Mouse (Mus musculus): ENCODE measurements at regions not wholly inside any gene's neighbourhood (a gene's known extent, or its start where the extent isn't known, plus 50 kb on each side); places are given as distances from the start of the nearest gene placed in this dataset.
A peak's percentile ranks its signal among the peaks of the same experiment; 100 is the strongest.

DNA sequence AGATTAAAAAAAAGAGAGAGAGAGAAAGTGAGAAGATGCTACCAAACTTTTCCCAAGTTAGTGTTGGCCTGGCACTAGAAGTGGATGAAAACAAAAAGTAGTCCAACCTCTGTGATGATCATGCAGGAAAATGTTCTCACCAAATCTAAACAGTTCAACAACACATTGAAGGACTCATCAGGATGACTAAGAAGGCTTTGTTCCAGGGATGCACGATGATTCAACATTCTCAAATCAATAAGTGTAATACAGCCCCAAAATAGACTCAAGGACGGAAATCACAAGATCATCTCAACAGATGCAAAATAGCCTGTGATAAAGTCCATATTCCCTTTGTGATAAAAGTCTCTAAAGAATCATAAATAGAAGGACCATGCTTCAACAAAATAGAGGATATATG is 106.3 kb downstream of the Cysltr2 start:
- intact Hi-C loops (cut with DNase I), result no loop called here
- DNase-seq (ENCODE audit: low spot score), result no peak

GRCm38 (mm10) chr14:72939067-72939393 is 109.9 kb downstream of the Cysltr2 start:
- no peak for DNase-seq (ENCODE audit: low spot score)
- intact Hi-C loops (cut with DNase I), result no loop called here

DNA sequence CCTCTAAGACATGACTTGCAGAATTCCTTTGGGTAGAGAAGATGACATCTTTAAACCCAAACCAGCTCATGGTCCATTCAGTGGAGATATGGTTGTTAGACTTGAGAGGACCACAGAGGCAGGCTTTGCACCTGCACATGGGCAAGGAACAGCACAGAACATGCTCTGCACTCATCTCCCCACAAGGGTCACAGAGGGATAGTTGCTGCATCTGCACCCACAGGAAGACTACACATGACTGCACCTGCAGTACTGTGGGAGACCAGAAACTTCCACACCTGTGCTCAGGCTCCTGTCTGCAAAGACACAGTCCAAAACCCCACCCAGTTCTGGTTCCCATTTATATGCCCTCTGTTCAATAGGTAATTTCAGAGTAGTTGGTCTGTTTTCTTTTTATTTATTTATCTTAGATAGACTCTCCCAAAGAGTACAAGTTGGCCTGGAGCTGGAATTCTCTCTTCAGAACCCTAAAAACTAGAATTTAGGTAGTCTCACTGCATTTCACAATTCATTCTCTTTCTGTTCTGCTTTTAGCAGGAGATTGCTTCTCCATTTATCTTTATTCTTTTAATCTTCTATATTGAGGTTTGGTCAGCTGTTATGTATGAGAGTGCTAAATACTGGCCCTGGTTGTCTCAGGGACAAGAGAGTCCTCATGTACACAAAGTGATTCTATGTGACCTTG is 110.4 kb downstream of the Cysltr2 start:
- DNase-seq (ENCODE audit: low spot score), result no peak
- intact Hi-C loops (cut with DNase I), result no loop called here

GRCm38 (mm10) chr14:72933598-72933997 is 115.3 kb downstream of the Cysltr2 start:
- DNase-seq (ENCODE audit: low spot score), result no peak
- intact Hi-C loops (cut with DNase I), result no loop called here

GRCm38 (mm10) chr14:72932296-72932695 is 116.6 kb downstream of the Cysltr2 start:
- peak; percentile 3 for DNase-seq (ENCODE audit: low spot score)
- intact Hi-C loops (cut with DNase I), result no loop called here

DNA sequence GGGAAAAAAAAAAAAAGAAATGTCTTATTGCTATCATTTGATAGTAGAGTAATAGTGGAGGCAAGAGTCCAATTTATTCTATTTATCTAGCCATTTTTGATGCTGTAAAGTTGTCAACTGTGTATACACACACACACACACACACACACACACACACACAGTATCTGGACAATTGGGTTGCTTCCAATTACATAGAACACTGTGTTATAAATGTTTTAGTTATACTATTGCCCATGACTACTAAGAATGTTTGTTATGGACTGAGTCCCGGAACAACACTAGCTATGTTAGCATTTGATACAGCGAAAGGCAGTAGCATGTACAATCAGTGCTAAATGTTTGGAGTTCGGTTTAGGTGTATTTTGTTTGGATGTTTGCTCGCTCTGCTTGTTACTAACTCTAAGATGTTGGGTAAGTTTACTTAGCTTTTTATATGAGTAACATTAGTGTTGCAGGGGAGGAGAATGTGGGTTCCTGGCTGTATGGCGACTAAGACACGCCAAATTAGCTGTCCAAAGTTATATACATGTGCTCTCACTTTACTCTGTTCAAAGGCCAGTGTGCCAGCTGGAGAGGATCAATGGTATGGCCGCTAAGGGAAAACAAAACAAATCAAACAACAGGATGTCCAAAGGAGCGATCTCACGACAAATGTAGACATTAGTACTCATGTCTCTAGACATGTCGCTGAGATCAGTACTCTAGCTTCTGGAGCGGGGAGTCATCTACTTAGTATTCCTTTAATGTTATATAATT is 147.6 kb downstream of the Cysltr2 start:
- intact Hi-C loops (cut with DNase I), result no loop called here

DNA sequence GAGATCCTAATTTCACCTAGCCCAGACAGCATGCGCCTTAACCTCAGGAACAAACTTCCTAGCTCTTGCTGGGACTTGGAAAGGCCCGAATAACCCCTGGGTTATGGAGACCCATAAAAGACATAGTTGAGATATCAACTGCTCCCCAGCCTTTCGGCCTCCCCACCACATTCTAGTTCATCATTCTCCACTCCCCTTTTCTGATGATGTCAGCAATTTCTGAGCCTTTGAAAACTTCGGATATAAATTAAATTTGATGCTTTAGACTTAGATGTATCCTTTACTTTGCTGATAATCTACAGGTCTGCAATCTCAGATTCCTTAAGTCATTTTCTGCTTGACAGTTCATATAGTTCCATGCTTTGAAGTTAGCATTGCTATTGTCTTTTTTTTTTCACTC is 149.3 kb downstream of the Cysltr2 start:
- no peak for DNase-seq (ENCODE audit: low spot score)
- intact Hi-C loops (cut with DNase I), result no loop called here

More for the DNA sequence above, 147.6 kb downstream of the Cysltr2 start:
- DNase-seq (ENCODE audit: low spot score), result no peak

DNA sequence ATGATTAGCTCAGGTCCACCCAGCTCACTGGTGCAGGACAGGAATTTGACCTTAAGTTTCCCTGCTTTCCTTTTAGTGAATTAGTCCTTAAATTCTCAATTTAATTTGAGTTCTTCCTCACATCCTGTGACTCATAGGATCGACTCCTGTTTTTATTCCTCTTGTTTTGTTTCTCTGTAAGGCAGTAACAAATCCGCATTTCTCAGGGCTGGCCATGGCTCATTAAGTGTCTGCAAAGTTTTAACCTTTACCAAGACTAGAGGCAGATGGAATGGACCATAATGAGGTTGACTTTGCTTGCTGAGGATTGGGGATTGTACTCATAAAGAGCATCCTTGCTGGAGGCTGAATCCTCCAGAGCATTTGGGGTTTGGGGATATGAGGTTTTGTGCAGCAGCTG is 156.6 kb downstream of the Cysltr2 start:
- intact Hi-C loops (cut with DNase I), result no loop called here
- no peak for DNase-seq (ENCODE audit: low spot score)

- intact Hi-C loops (cut with DNase I), result no loop called here
- no peak for DNase-seq (ENCODE audit: low spot score)
Measured at GRCm38 (mm10) chr14:72889663-72890062, 159.3 kb downstream of the Cysltr2 start.

DNA sequence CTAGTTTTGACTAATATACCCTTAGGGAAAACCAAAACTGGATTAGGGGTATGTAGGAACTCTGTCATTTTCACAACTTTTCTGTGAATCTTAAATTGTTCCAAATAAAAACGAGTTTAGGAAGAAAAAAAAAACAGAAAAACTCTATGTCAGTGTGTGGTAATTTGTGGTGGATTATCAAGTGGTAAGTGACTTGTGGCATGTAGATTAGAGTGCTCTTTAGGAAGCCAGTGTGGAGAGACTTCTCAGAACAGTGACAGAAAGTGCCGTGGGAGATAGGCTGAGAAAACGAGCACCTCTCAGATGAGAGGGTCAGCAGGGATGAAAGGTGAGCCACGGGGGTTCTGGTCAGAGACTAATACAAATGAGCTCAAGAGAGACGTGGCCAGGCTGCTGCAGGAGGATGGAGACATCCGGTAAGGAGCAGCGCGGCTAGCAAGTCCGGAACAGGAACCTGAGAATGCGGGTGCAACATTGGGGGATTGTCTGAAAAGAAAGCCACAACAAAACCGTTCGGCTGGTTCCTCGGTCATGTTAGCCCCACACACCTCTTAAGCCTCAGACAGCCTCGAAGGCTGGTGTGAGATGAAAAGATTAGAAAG is 161.3 kb downstream of the Cysltr2 start:
- intact Hi-C loops (cut with DNase I), result no loop called here
- DNase-seq (ENCODE audit: low spot score), result no peak

DNA sequence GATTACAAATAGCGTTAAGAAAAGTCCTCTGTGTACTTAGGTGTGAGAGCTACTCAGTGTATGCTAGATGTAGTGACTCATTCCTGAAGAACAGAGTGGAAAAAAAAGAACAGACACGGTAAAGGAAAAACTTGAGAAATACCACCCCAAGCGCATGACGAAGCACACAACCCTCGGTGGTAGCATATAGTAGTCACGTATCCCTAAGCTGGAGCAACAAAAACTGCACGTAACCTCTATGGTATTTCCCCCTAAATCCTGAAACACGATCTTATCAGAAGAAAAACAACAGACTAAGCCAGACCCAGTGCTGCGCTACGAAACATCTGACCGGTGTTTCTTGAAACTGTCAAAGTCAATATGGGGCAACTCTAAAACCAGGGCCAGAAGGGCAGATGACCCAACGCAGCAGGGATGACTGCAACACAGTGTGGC is 162.0 kb downstream of the Cysltr2 start:
- intact Hi-C loops (cut with DNase I), result no loop called here
- no peak for DNase-seq (ENCODE audit: low spot score)

DNA sequence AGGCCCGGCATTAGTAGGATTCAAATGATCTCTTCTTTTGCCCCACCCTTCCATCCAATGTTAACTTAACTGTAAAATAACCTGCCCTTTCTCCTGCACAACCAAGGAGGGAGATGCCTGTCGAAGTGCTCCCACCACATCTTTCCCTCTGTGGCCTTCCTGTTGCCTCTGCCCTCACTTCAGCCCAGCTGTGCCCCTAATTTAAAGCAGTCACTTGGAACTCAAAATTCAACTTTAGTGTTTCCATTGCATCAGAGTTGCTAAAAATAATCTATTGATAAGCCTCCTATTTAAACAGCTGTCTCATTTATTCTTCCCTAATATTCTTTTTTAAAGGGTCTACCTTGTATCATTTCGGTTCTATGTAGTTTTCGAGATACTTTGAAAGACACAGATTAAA is 163.1 kb downstream of the Cysltr2 start:
- no peak for DNase-seq (ENCODE audit: low spot score)
- intact Hi-C loops (cut with DNase I), result no loop called here

DNA sequence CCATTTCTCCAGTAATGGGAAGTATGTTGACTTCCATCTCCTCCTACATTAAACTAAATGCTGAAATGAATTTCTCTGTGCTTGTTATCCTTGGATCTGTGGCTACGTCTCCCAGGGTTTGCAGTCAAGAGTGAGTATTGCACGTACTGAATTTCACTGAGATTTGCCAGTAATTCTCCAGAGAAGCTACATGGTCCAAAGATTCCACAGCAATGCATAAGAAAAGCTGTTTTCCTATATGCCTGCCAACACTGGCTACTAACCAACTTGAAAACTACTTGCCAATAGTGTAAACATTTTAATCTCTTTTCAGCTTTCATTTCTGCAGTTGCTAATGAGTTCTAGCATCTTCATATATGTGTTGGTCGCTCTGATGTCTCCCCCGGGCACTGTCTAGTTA is 164.4 kb downstream of the Cysltr2 start:
- no peak for DNase-seq (ENCODE audit: low spot score)
- intact Hi-C loops (cut with DNase I), result no loop called here

GRCm38 (mm10) chr14:72877132-72877531 is 167.3 kb upstream of the Fndc3a start:
- DNase-seq (ENCODE audit: low spot score), result no peak
- intact Hi-C loops (cut with DNase I), result no loop called here

DNA sequence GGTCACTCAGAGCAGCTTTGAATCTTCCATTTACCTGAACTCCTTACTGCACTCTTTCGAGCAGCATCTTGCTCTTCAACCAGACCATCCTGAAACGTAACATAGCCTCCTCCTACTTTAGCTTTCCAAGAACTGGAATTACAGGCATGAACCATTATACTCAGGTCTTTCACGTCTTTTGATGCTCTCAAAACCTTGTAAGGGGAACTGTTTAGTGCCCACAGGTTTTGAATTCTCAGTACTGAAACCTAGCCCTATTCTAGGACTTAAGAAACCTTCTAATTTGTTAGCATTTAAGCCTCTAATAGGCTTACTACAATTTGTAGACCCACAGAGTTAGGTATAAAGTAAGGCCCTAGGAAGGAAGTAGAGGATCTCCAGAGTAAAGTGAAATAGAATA is 163.7 kb upstream of the Fndc3a start:
- intact Hi-C loops (cut with DNase I), result no loop called here
- no peak for DNase-seq (ENCODE audit: low spot score)

GRCm38 (mm10) chr14:72869188-72869749 is 159.5 kb upstream of the Fndc3a start:
- intact Hi-C loops (cut with DNase I), result no loop called here
- no peak for DNase-seq (ENCODE audit: low spot score)

- intact Hi-C loops (cut with DNase I), result no loop called here
- no peak for DNase-seq (ENCODE audit: low spot score)
Measured at GRCm38 (mm10) chr14:72866896-72867295, 157.1 kb upstream of the Fndc3a start.

- intact Hi-C loops (cut with DNase I), result no loop called here
Measured at GRCm38 (mm10) chr14:72865531-72865930, 155.7 kb upstream of the Fndc3a start.

DNA sequence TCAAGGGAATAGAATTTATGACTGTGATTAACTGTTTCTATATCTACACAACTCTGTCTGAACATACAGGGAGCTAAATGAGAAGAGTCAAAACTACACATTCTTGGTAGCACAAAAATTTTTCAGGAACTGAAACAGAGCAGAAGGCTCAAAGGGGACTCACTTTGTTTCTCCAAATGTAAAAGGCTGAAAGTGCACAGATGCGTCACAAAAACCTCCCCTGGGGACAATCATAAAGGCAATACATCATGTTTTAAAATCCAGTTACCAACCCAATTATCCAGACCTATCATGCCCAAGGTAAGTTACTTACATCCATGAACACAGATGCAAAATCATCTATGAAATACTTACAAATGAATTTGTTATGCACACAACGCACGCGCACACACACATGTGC is 155.0 kb upstream of the Fndc3a start:
- no peak for DNase-seq (ENCODE audit: low spot score)
- intact Hi-C loops (cut with DNase I), result no loop called here

More at GRCm38 (mm10) chr14:72865531-72865930, 155.7 kb upstream of the Fndc3a start:
- no peak for DNase-seq (ENCODE audit: low spot score)

DNA sequence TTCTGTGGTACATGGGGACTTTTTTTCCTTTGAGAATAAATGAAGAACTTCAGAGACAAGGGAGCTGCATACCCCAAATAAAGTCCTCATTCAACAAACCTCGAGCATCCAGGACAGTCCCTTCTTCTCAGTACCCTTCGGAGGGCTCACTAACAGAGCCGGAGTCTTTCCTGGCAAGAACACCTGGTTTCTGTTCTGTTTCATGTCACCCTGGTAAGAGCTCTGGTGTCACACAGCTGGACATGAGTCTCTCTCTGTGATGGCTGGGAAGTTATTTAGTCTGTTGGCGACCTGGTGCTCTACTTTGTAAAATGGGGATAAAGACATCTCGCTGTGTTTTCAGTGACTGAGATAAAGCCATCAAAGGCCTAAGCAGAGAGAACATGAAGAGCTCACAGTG is 154.3 kb upstream of the Fndc3a start:
- intact Hi-C loops (cut with DNase I), result no loop called here
- DNase-seq (ENCODE audit: low spot score), result no peak
